Mouse (Mus musculus) forebrain, postnatal 0 days (tissue): ENCODE results near the gene Ubqln5. TPM values are rescaled to one million over a fixed set of nuclear protein-coding genes. Genes with fewer than 3 reads are reported as not detected.

ENCODE experiments used
- ATAC-seq: fragments of 200-750 bp; cut with Nextera tagmentation; 2 replicates; pipeline ENCODE4 v1.8.0; 2017; ENCODE audit warnings: mild to moderate bottlenecking, moderate library complexity
- DNase-seq: peaks from one replicate; pipeline ENCODE4 v3.0.0-alpha.2; 2015
- H3K27ac ChIP-seq: fragments of 300-500 bp; sonication (generic); 2 replicates; pipeline ENCODE4 v1.5.1; 2014; ENCODE audit warnings: low read depth, mild to moderate bottlenecking, antibody characterized with exemption, low read length, moderate library complexity, mixed read lengths
- H3K27me3 ChIP-seq: fragments of 300-500 bp; sonication (generic); 2 replicates; pipeline ENCODE4 v1.6.1; 2014; ENCODE audit warnings: mild to moderate bottlenecking, low read length, mixed read lengths; ENCODE audit not compliant: insufficient read depth
- H3K36me3 ChIP-seq: fragments of 300-500 bp; sonication (generic); 2 replicates; pipeline ENCODE4 v1.6.1; 2014; ENCODE audit warnings: mild to moderate bottlenecking, moderate library complexity; ENCODE audit not compliant: insufficient read depth
- H3K4me1 ChIP-seq: fragments of 300-500 bp; sonication (generic); 2 replicates; pipeline ENCODE4 v1.6.1; 2014; ENCODE audit warnings: antibody characterized with exemption; ENCODE audit not compliant: insufficient read depth
- H3K4me2 ChIP-seq: fragments of 300-500 bp; sonication (generic); 2 replicates; pipeline ENCODE4 v1.6.1; 2014; ENCODE audit warnings: low read depth, mild to moderate bottlenecking, moderate library complexity
- H3K4me3 ChIP-seq: fragments of 300-500 bp; sonication (generic); 2 replicates; pipeline ENCODE4 v1.5.1; 2014; ENCODE audit warnings: low read depth, low read length, mixed read lengths
- H3K9ac ChIP-seq: fragments of 300-500 bp; sonication (generic); 2 replicates; pipeline ENCODE4 v1.6.1; 2014; ENCODE audit warnings: mild to moderate bottlenecking
- H3K9me3 ChIP-seq: fragments of 300-500 bp; sonication (generic); 2 replicates; pipeline ENCODE4 v1.6.1; 2016; ENCODE audit warnings: low read length
- CTCF ChIP-seq: sonication (generic); IDR thresholded peaks from 2 replicates; pipeline ENCODE4 v1.5.1; 2016; ENCODE audit warnings: antibody characterized with exemption, control low read depth, low read depth
- WGBS: fragments of 180-500 bp; shearing (Covaris S2); extraction: QIAGEN DNeasy Blood & Tissue Kit; methylation state at CpG from one replicate; pipeline ENCODE4 v1.1.7; 2014; 5-methylcytosine and 5-hydroxymethylcytosine counted together
- polyA plus RNA-seq: library from polyadenylated mRNA; unstranded; fragments of >200 nt; fragmentation: Nextera tagmentation; extraction: Ambion mirVana; gene quantifications from 2 replicates; pipeline ENCODE4 v1.2.1, GENCODE M21; 2015
- total RNA-seq: library from RNA; depleted of rRNA; stranded (reverse); fragments of >200 nt; gene quantifications from 2 replicates; pipeline ENCODE4 v1.2.3, GENCODE M21; 2014; rRNA removed

Gene Ubqln5
- total RNA-seq (not detected in 2 replicates), polyA plus RNA-seq (not detected in 2 replicates)

DNA sequence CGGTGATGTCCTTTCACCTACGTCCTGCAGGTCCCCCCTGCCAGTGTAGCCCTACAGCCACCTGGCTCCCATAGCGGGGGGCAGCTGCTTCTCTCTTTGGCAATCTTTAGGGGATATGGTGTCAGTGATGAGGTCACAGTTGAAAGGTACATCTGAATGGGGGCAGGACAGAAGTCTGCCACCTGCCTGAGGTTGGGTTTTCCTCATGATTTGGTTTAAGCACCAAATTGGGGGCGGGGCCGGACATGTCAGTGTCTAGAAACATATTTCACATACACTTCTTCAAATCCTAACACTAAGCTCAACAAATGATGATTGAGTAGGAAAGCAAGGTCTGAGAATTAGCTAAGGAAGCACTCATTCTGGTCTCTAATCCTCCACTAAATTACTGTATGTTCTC, at the start of gene Ubqln5:
Gene Ubqln5, minus strand, starts transcription at position 101 of the 400 bp plus-strand sequence.
- DNase-seq (no peak), ATAC-seq (no peak)
- Histone ChIP-seq H3K4me3 (no peak within 1 kb of the TSS), H3K4me2 (no peak within 1 kb of the TSS), H3K27me3 (no peaks in the 10 kb centered on the region), H3K27ac (no peak within 1 kb of the TSS), H3K9ac (no peak within 1 kb of the TSS), H3K4me1 (no peaks in the 10 kb centered on the region), H3K36me3 (no peaks in the 10 kb centered on the region), H3K9me3 (no peaks in the 10 kb centered on the region)
- no peak for TF ChIP-seq CTCF
- WGBS = 96% methylated on average over 5 of the region's 5 CpGs

DNA sequence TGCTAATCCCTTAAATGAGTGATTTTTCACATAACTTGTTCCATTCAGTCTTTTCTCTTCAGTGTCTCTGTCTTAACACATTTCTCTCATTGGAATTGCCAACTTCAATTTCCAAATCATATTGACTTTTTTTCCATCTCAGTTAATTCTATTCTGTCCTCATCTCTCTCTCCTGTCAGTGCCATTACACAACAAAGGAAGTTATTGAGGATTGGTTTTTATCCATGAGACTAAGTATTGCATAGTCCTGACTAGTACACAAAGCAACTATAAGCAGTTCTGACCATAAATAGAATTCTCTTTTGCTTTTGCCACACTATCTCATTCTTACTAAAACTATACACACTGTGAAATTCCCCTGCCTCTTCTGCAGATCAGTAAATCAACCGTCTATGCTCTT, 49.4 kb upstream of the Ubqln5 start:
- H3K4me2 ChIP-seq = no peak overlapping the region
- H3K9ac ChIP-seq = no peak overlapping the region
- no peaks in the 10 kb centered on the region for H3K36me3 ChIP-seq
- no peak overlapping the region for H3K27ac ChIP-seq
- no peaks in the 10 kb centered on the region for H3K27me3 ChIP-seq
- ATAC-seq (no peak), DNase-seq (no peak)
- no peaks in the 10 kb centered on the region for H3K9me3 ChIP-seq
- H3K4me3 ChIP-seq = no peak overlapping the region
- TF ChIP-seq CTCF = no peak
- WGBS = 73% methylated on average over 1 of the region's 1 CpGs
- H3K4me1 ChIP-seq = no peaks in the 10 kb centered on the region

- Histone ChIP-seq H3K4me2 (no peak overlapping the region), H3K9ac (no peak overlapping the region), H3K4me1 (no peaks in the 10 kb centered on the region), H3K27me3 (no peaks in the 10 kb centered on the region), H3K9me3 (no peaks in the 10 kb centered on the region), H3K36me3 (no peaks in the 10 kb centered on the region), H3K27ac (no peak overlapping the region), H3K4me3 (no peak overlapping the region)
- no peak for DNase-seq
- 52% methylated on average over 5 of the region's 5 CpGs for WGBS
- no peak for TF ChIP-seq CTCF
- ATAC-seq = no peak
These were observed 48.9 kb upstream of the Ubqln5 start for GRCm38 (mm10) chr7:104178422-104179054.

- no peaks in the 10 kb centered on the region for H3K4me1 ChIP-seq
- no peaks in the 10 kb centered on the region for H3K9me3 ChIP-seq
- ATAC-seq (no peak), DNase-seq (no peak)
- no peak overlapping the region for H3K4me2 ChIP-seq
- H3K27me3 ChIP-seq = no peaks in the 10 kb centered on the region
- WGBS = 17% methylated on average over 1 of the region's 1 CpGs
- H3K36me3 ChIP-seq = no peaks in the 10 kb centered on the region
- no peak overlapping the region for H3K27ac ChIP-seq
- H3K4me3 ChIP-seq = no peak overlapping the region
- H3K9ac ChIP-seq = no peak overlapping the region
- TF ChIP-seq CTCF = no peak
These were observed 45.5 kb upstream of the Ubqln5 start for GRCm38 (mm10) chr7:104175085-104175484.

- TF ChIP-seq CTCF = no peak
- Histone ChIP-seq H3K27me3 (no peaks in the 10 kb centered on the region), H3K9me3 (no peaks in the 10 kb centered on the region), H3K4me2 (no peak overlapping the region), H3K4me1 (no peaks in the 10 kb centered on the region), H3K36me3 (no peaks in the 10 kb centered on the region), H3K4me3 (no peak overlapping the region), H3K9ac (no peak overlapping the region), H3K27ac (no peak overlapping the region)
- ATAC-seq (no peak), DNase-seq (no peak)
- 83% methylated on average over 6 of the region's 6 CpGs for WGBS
These were observed 40.1 kb upstream of the Ubqln5 start for GRCm38 (mm10) chr7:104169634-104170204.

DNA sequence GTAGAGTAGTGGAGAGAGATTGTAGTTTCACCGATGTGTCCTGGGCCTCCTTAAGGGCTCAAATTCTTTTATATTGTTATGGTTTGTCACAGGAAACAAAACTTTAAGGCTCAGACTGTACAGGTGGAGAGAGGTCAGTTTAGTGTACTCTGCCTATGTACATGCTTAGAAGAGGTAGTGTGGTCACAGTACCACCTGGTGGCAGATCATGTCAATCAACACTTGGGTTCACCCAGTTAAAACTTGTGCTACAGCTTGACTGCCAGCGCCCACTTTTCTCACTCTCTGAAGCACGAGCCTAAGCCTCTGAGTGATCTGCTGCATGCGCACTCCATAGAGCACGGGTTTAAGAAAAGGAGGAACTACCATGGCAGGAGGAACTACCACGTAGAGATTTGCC, 37.5 kb upstream of the Ubqln5 start:
- DNase-seq = no peak
- Histone ChIP-seq H3K9ac (no peak overlapping the region), H3K4me1 (no peaks in the 10 kb centered on the region), H3K27me3 (no peaks in the 10 kb centered on the region), H3K36me3 (no peaks in the 10 kb centered on the region), H3K9me3 (no peaks in the 10 kb centered on the region), H3K4me2 (no peak overlapping the region), H3K27ac (no peak overlapping the region), H3K4me3 (no peak overlapping the region)
- 91% methylated on average over 6 of the region's 6 CpGs for WGBS
- no peak for ATAC-seq
- no peak for TF ChIP-seq CTCF

GRCm38 (mm10) chr7:104150456-104150855, 20.8 kb upstream of the Ubqln5 start, which contains the start of gene Ubqlnl:
Ubqlnl (minus strand) TSS chr7:104150556.
- Histone ChIP-seq H3K27ac (no peak within 1 kb of the TSS), H3K4me2 (no peak within 1 kb of the TSS), H3K9me3 (no peaks in the 10 kb centered on the region), H3K27me3 (no peaks in the 10 kb centered on the region), H3K36me3 (no peaks in the 10 kb centered on the region), H3K9ac (no peak within 1 kb of the TSS), H3K4me3 (no peak within 1 kb of the TSS), H3K4me1 (no peaks in the 10 kb centered on the region)
- DNase-seq = no peak
- 94% methylated on average over 2 of the region's 2 CpGs for WGBS
- ATAC-seq = no peak
- TF ChIP-seq CTCF = no peak
